Mouse (Mus musculus) lung, postnatal 0 days (tissue): Measurements from ENCODE around the gene Cyp17a1. TPM values are rescaled to one million over a fixed set of nuclear protein-coding genes. Genes with fewer than 3 reads are reported as not detected.
A peak's percentile ranks its signal among the peaks of the same experiment; 100 is the strongest.

Experiments used
- ATAC-seq: fragments of 200-750 bp; cut with Nextera tagmentation; 2 replicates; pipeline ENCODE4 v1.8.0; 2017; ENCODE audit warnings: moderate library complexity
- DNase-seq: peaks from one replicate; pipeline ENCODE4 v3.0.0-alpha.2; 2016; ENCODE audit warnings: low spot score
- H3K27ac ChIP-seq: fragments of 300-500 bp; sonication (generic); 2 replicates; pipeline ENCODE4 v1.5.1; 2014; ENCODE audit warnings: antibody characterized with exemption, mild to moderate bottlenecking, low read length, mixed read lengths
- H3K27me3 ChIP-seq: fragments of 300-500 bp; sonication (generic); replicated peaks from 2 replicates; pipeline ENCODE4 v1.6.1; 2014; ENCODE audit warnings: low read length, mixed read lengths; ENCODE audit not compliant: insufficient read depth
- H3K36me3 ChIP-seq: fragments of 300-500 bp; sonication (generic); 2 replicates; pipeline ENCODE4 v1.6.1; 2014; ENCODE audit warnings: low read length, mixed read lengths; ENCODE audit not compliant: insufficient read depth
- H3K4me1 ChIP-seq: fragments of 300-500 bp; sonication (generic); 2 replicates; pipeline ENCODE4 v1.6.1; 2014; ENCODE audit warnings: antibody characterized with exemption, low read depth, low read length, mixed read lengths; ENCODE audit not compliant: insufficient read depth
- H3K4me2 ChIP-seq: fragments of 300-500 bp; sonication (generic); replicated peaks from 2 replicates; pipeline ENCODE4 v1.6.1; 2014; ENCODE audit warnings: low read depth, mild to moderate bottlenecking, low read length, moderate library complexity, mixed read lengths
- H3K4me3 ChIP-seq: fragments of 300-500 bp; sonication (generic); 2 replicates; pipeline ENCODE4 v1.5.1; 2014; ENCODE audit warnings: low read depth, low read length
- H3K9ac ChIP-seq: fragments of 300-500 bp; sonication (generic); replicated peaks from 2 replicates; pipeline ENCODE4 v1.6.1; 2014; ENCODE audit warnings: low read depth, mild to moderate bottlenecking
- H3K9me3 ChIP-seq: fragments of 300-500 bp; sonication (generic); 2 replicates; pipeline ENCODE4 v1.6.1; 2016; ENCODE audit warnings: low read length, mixed read lengths
- CTCF ChIP-seq: IDR thresholded peaks from 2 replicates; pipeline ENCODE4 v1.5.1; 2016; ENCODE audit warnings: antibody characterized with exemption, mild to moderate bottlenecking
- EP300 ChIP-seq: IDR thresholded peaks from 2 replicates; pipeline ENCODE4 v1.6.1; 2016; ENCODE audit warnings: antibody characterized with exemption, mild to moderate bottlenecking, control low read depth
- WGBS: fragments of 180-500 bp; shearing (Covaris S2); extraction: QIAGEN DNeasy Blood & Tissue Kit; methylation state at CpG from one replicate; pipeline ENCODE4 v1.1.7; 2014; 5-methylcytosine and 5-hydroxymethylcytosine counted together
- polyA plus RNA-seq: library from polyadenylated mRNA; unstranded; fragments of >200 nt; fragmentation: Nextera tagmentation; extraction: Ambion mirVana; gene quantifications from 2 replicates; pipeline ENCODE4 v1.2.1, GENCODE M21; 2015

Gene Cyp17a1
- polyA plus RNA-seq, 1 experiment from 2014 or later: 0.12 TPM

- no peak overlapping the region for H3K27ac ChIP-seq
- H3K27me3 ChIP-seq: no peaks in the 10 kb centered on the region
- H3K4me2 ChIP-seq: no peak overlapping the region
- H3K9ac ChIP-seq: no peak overlapping the region
- ATAC-seq: no peak
- no peaks in the 10 kb centered on the region for H3K4me1 ChIP-seq
- no peak for DNase-seq
- WGBS: 58% methylated on average over 8 of the region's 8 CpGs
- H3K4me3 ChIP-seq: no peak overlapping the region
- 0 out of 2 replicates have a peak, but pooled peaks cover under 1% of the 10 kb centered on the region for H3K36me3 ChIP-seq
- no peaks in the 10 kb centered on the region for H3K9me3 ChIP-seq
- TF ChIP-seq CTCF (no peak), EP300 (no peak)
Observed at GRCm38 (mm10) chr19:46662214-46662613, 10.8 kb downstream of the Cyp17a1 start.

- H3K4me2 ChIP-seq: no peak overlapping the region
- DNase-seq: no peak
- H3K27ac ChIP-seq: no peak overlapping the region
- WGBS: 58% methylated on average over 4 of the region's 4 CpGs
- H3K4me1 ChIP-seq: no peaks in the 10 kb centered on the region
- no peak overlapping the region for H3K9ac ChIP-seq
- peaks cover 8% of the 10 kb centered on the region; the same call in 1 of the 2 replicates for H3K36me3 ChIP-seq
- ATAC-seq: no peak
- H3K9me3 ChIP-seq: no peaks in the 10 kb centered on the region
- H3K4me3 ChIP-seq: no peak overlapping the region
- no peaks in the 10 kb centered on the region for H3K27me3 ChIP-seq
- TF ChIP-seq CTCF (peak; percentile 12; the same call in 1 of the 2 replicates), EP300 (no peak)
Observed at GRCm38 (mm10) chr19:46661511-46661910, 11.5 kb downstream of the Cyp17a1 start.

- Histone ChIP-seq H3K36me3 (peaks cover 28% of the 10 kb centered on the region; the same call in 1 of the 2 replicates), H3K9ac (no peak overlapping the region), H3K9me3 (no peaks in the 10 kb centered on the region), H3K4me3 (no peak overlapping the region), H3K27ac (peak overlapping the region; percentile 32; the same call in 1 of the 2 replicates), H3K27me3 (no peaks in the 10 kb centered on the region), H3K4me1 (no peaks in the 10 kb centered on the region), H3K4me2 (no peak overlapping the region)
- 60% methylated on average over 9 of the region's 9 CpGs for WGBS
- TF ChIP-seq CTCF (no peak), EP300 (no peak)
- peak; percentile 53 for DNase-seq
- ATAC-seq: peak; percentile 27
Observed at GRCm38 (mm10) chr19:46658851-46659250, 14.1 kb downstream of the Cyp17a1 start.

GRCm38 (mm10) chr19:46658348-46658747 is 14.6 kb downstream of the Cyp17a1 start:
- Histone ChIP-seq H3K9me3 (no peaks in the 10 kb centered on the region), H3K9ac (no peak overlapping the region), H3K27me3 (no peaks in the 10 kb centered on the region), H3K27ac (no peak overlapping the region), H3K4me2 (no peak overlapping the region), H3K36me3 (peaks cover 33% of the 10 kb centered on the region; the same call in 1 of the 2 replicates), H3K4me3 (no peak overlapping the region), H3K4me1 (no peaks in the 10 kb centered on the region)
- WGBS: 94% methylated on average over 7 of the region's 7 CpGs
- DNase-seq (no peak), ATAC-seq (no peak)
- no peak for TF ChIP-seq EP300
- no peak for TF ChIP-seq CTCF

GRCm38 (mm10) chr19:46657339-46658020 is 15.5 kb downstream of the Cyp17a1 start:
- Histone ChIP-seq H3K4me1 (no peaks in the 10 kb centered on the region), H3K9me3 (no peaks in the 10 kb centered on the region), H3K4me3 (no peak overlapping the region), H3K27me3 (no peaks in the 10 kb centered on the region), H3K9ac (no peak overlapping the region), H3K36me3 (peaks cover 37% of the 10 kb centered on the region; the same call in 1 of the 2 replicates), H3K27ac (no peak overlapping the region), H3K4me2 (no peak overlapping the region)
- TF ChIP-seq CTCF (peak; percentile 64), EP300 (no peak)
- DNase-seq: no peak
- no peak for ATAC-seq
- 94% methylated on average over 3 of the region's 3 CpGs for WGBS

- Histone ChIP-seq H3K4me2 (no peak overlapping the region), H3K27me3 (no peaks in the 10 kb centered on the region), H3K36me3 (peaks cover 42% of the 10 kb centered on the region; the same call in 1 of the 2 replicates), H3K9me3 (no peaks in the 10 kb centered on the region), H3K4me3 (no peak overlapping the region), H3K27ac (no peak overlapping the region), H3K4me1 (no peaks in the 10 kb centered on the region), H3K9ac (no peak overlapping the region)
- WGBS: 83% methylated on average over 21 of the region's 21 CpGs
- ATAC-seq: no peak
- TF ChIP-seq EP300: no peak
- TF ChIP-seq CTCF: no peak
- no peak for DNase-seq
Observed at GRCm38 (mm10) chr19:46656151-46656840, 16.7 kb downstream of the Cyp17a1 start.
